Mouse (Mus musculus) adrenal gland, postnatal 14 days (tissue): Measurements from ENCODE around the gene Klk11. TPM values are rescaled to one million over a fixed set of nuclear protein-coding genes. Genes with fewer than 3 reads are reported as not detected.
A peak's percentile ranks its signal among the peaks of the same experiment; 100 is the strongest.

Experiments
- DNase-seq: peaks from one replicate; pipeline ENCODE4 v3.0.0; 2021; ENCODE audit warnings: mixed read lengths
- total RNA-seq: library from RNA; stranded (reverse); gene quantifications from 2 replicates; pipeline ENCODE4 v1.2.3, GENCODE M21; 2021

Klk11 gene
- total RNA-seq, 1 experiment from 2014 or later: not detected

DNA sequence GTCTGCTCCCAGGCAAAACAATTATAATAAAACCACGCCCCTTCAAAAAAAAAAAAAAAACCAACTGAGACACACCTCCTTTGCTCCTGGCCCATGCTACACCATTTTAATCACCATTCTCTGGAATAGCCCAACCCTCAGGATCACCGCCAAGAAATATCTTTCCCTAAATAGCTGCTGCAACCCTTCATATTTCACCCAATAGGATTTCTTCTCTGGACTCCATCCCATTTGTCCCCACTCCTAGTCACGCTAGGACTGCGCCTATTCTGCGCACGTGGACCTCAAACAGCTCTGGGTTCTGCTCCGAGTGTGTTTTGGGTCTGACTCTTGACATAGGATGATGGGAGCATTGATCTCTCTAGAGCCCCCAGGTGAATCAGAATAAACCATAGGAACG lies 22.0 kb downstream of the Klk11 start:
- DNase-seq: no peak

DNA sequence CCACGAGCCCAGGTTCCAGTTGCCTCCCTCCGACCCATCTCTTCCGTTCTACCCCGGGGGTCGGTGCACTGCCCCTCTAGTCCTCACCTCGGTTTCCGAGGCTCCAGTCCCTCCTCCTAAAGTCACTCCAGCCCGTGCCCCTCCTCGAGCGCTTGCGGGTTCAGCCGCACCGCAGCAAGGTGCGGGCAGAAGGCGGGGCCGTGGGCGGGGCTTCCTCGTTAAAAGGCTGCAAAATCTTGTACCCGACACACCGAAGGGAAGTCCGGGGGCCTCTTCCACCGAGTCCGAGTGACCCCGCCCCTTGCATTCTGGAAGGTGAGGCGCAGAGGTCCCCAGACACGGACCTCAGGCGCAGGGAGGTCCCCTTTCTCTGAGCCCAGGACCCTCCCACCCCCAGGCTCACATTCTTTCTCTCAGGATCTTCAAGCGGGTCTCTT lies 22.9 kb downstream of the Klk11 start, which contains the start of gene Klk8:
Gene Klk8, plus strand, starts transcription at position 245 of the 437 bp plus-strand sequence.
- DNase-seq: peak; percentile 23

DNA sequence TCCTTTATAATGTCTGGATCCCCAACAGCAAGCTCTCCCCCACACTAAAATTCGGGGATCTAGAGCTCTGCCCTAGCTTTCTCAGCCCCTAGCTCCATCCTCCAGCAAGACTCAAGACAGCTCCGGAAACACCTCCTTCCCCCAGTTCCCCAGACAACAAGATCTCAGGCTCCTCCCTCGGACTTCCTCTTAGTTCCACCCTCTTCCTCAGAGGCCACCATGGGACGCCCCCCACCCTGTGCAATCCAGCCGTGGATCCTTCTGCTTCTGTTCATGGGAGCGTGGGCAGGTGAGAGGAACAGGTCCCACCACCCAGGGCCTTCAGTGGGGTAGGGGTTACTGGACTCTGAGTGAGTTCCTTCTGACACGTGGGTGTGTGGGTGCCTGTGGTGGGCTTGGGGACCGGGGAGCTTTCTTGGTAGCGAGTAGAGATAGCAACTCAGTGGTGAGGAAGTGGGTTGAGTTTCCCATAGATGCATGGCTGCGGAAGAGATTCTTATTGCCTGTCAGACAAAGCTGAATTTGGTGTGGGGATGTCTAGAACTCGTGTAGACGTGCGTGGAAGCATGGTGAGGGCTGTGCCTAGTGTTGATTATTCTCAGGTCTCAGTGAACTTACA lies 23.5 kb downstream of the Klk11 start:
- DNase-seq: no peak

DNA sequence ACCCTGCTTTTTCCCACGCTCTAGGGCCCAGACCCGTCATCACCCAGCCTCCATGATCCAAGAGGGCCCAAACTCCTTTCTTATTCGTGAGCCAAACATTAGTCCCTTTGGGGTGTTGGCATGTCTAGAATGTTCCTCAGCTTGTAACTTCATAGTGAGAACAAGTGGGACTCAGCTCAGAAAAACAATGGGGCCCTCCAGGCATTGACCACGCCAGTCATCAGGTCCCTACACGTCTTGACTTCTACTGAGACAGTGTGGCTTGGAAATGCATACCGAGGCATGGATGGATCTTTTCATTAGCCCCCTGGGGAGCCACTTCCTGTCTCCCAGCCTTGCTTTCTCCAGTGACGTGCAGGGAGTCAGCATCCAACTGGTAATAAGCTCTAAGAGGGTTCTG lies 25.5 kb downstream of the Klk11 start:
- no peak for DNase-seq

DNA sequence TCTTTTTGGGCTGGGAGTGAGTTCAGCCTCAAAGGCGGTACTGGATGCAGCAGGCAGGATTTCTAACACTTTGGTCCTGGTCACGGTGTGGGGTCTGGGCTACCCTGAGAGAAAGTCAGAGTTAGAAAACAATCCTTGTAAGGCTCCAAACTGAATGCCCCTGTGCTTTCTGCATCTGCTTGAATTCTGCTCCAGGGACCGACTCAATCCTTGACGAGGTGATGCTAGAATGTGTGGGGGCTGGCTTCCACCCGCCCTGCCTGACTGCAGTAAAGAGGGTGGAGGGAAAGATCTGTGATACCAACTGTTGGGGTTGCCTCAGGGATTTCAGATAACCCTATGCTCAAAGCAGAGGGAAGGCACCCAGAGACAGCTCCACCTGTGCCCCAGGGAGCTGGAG lies 36.6 kb downstream of the Klk11 start, which contains the start of gene Klk7:
Gene Klk7, plus strand, starts transcription at position 301 of the 400 bp plus-strand sequence.
- DNase-seq: no peak

DNA sequence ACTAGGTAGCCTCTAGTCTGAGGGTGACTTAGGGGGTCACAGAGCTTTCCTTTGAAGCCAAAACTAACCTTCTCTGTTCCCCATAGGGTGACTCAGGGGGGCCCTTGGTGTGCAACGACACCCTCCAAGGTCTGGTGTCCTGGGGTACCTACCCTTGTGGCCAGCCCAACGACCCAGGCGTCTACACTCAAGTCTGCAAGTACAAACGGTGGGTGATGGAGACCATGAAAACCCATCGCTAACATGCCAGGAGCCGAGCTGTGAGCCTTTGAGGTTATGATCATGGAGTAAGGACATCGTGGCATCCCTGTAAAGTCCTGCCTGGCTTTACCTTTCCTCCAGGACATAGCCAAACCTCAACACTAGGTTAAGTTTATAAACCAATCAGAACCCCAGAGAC lies 40.8 kb downstream of the Klk11 start:
- no peak for DNase-seq

DNA sequence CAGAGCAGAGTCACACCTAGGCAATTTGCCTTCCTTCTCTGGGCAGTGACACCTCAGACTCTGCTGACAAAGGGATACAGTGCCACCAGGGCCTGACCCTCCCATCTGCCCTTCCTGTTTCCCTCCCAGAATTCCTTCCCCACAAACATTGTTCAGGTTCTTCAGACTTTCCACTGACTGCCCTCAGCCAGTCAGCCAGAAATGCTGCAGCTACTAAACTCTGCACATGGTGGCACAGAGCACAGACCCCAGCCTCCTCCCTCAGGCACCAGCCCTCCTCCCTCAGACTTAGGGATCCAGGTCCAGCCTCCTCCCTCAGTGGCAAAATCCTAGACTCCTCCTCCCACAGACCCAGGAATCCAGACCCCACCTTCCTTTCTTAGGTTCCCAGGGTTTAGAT lies 42.3 kb downstream of the Klk11 start:
- DNase-seq: no peak

DNA sequence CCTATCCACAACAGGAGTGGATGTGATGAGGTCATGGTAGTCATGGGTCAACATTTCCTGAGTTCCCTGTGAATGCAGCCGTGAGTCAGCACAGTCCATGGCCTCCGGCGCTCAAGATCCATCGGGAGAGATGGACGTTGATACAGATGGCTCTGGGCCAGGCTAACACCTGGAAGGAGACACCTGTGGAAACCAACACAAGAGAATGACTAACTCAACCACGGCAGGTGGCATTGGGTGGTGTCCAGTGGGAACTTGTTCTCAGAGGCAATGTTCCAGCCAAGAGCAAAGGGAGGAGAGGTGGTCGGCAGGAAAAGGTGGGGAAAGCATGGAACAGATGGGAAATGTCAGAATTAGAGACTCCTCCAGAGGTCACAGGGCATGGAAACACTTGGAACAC lies 47.2 kb downstream of the Klk11 start:
- DNase-seq: no peak

DNA sequence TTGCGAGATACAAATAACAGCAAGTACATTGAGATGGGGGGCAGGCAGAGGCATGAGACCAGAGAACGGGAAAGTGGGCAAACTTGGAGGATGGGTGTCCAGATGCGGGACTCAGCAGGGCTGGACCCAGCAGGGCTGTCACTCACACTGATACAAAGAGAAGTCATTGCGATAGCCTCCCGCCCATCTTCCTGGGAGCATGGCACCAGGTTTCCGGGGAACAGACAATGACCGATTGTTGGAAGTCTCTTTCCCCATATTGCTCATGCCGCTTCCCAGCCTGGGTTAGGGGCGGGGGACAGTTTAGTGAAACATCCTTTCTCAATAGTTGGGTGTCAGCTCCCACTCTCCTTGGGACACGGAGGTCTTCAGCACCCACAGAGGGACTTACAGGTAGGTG lies 49.8 kb downstream of the Klk11 start, which contains the start of gene Klk6:
Gene Klk6, plus strand, starts transcription at position 301 of the 400 bp plus-strand sequence.
- no peak for DNase-seq

DNA sequence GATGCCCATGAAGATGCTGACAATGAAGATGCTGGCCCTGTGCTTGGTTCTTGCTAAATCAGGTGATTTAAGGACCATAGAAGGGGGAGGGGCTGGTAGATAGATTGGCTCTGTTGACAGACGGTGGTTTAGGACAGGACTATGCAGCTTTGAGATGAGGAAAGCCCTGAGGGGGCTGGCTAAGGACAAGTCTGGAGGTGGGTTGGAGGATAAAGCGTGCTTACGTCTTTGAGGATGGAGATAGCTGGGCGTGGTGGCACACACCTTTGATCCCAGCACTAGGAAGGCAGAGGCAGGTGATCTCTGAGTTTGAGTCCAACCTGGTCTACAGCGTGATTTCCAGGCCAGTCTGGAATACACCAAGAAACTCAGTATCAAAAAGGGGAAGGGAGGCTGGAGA lies 51.7 kb downstream of the Klk11 start:
- DNase-seq: no peak

DNA sequence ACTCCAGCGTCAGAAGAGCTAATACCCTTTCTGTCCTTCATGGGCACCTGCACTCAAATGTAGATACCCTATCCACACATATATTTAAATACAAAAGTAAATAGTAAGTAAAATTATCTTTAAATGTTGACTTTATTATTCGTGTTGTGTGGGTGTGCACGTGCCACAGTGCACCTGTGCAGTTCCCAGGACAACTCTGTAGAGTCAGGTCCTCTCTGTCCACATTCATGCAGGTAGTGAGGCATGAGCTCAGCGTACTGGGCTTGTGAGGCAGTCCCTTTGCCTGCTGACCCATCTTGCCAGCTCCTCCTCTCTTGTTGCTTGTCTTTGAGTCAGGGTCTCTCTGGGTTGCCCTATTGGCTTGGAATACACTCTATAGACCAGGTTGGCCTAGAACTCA lies 53.3 kb downstream of the Klk11 start:
- no peak for DNase-seq

Other genes with a start within 250 kb of the Klk11 start
- 2.7 and 5.3 TPM in 2 replicates for gene Cd33, start 230.2 kb upstream of the Klk11 start, total RNA-seq
- 2.2 and 3.2 TPM in 2 replicates for gene Zfp658, start 212.3 kb upstream of the Klk11 start, total RNA-seq
- gene Zfp719, start 195.0 kb upstream of the Klk11 start, total RNA-seq: 11.9 and 16.9 TPM in 2 replicates
- gene Zfp819, start 167.4 kb upstream of the Klk11 start, total RNA-seq: not detected in 2 replicates
- 0.22 TPM in 1 of 2 replicates, not detected in the other for gene Ceacam18, start 139.9 kb upstream of the Klk11 start, total RNA-seq
- 1.1 and 1.4 TPM in 2 replicates for gene Siglece, start 114.4 kb upstream of the Klk11 start, total RNA-seq
- gene Ctu1, start 102.6 kb upstream of the Klk11 start, total RNA-seq: 9.3 and 10.1 TPM in 2 replicates
- not detected in 2 replicates for gene Klk14, start 84.2 kb upstream of the Klk11 start, total RNA-seq
- gene Klk13, start 62.0 kb upstream of the Klk11 start, total RNA-seq: not detected in 2 replicates
- not detected in 2 replicates for gene Klk12, start 5.7 kb upstream of the Klk11 start, total RNA-seq
- gene Klk10, start 6.4 kb downstream of the Klk11 start, total RNA-seq: 0.26 TPM in 1 of 2 replicates, not detected in the other
- not detected in 2 replicates for gene Klk9, start 17.3 kb downstream of the Klk11 start, total RNA-seq
- 5.0 and 7.3 TPM in 2 replicates for gene Klk8, start 23.0 kb downstream of the Klk11 start, total RNA-seq
- not detected in 2 replicates for gene Klk7, start 36.7 kb downstream of the Klk11 start, total RNA-seq
- not detected in 2 replicates for gene Klk6, start 49.9 kb downstream of the Klk11 start, total RNA-seq
- not detected in 2 replicates for gene Klk5, start 67.4 kb downstream of the Klk11 start, total RNA-seq
- not detected in 2 replicates for gene Klk4, start 106.6 kb downstream of the Klk11 start, total RNA-seq
- not detected in 2 replicates for gene Klk15, start 159.1 kb downstream of the Klk11 start, total RNA-seq
- gene Klk1b8, start 176.1 kb downstream of the Klk11 start, total RNA-seq: not detected in 2 replicates
- gene Klk1b1, start 192.1 kb downstream of the Klk11 start, total RNA-seq: not detected in 2 replicates
- gene Klk1b9, start 201.5 kb downstream of the Klk11 start, total RNA-seq: not detected in 2 replicates
- not detected in 2 replicates for gene Klk1b11, start 221.3 kb downstream of the Klk11 start, total RNA-seq
- not detected in 2 replicates for gene Klk1b26, start 237.6 kb downstream of the Klk11 start, total RNA-seq